Mouse (Mus musculus): ENCODE results near the gene Noct. TPM values are rescaled to one million over a fixed set of nuclear protein-coding genes. Genes with fewer than 3 reads are reported as not detected.

Gene Noct
- total and polyA plus RNA-seq, 3 experiments, result 17.8 to 26.7 TPM; not detected in 1

DNA sequence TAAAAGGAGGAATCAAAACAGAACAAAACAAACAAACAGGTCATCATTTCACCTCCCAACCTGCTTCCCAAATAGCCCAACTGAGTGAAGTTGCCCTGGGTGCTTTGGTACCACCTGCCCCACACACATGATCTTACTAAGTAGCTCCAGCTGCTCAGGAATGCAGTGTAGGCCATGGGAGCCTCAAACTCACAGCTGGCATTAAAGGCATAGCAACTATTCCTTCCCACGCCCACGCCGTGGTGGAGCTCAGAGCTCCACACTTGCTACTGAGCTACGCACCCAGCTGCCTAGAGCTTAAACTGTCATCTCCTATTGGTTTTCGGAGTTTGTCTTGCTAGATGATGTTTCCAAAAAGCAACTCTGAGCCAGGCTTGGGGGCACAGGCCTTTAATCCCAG is 5.0 kb upstream of the Noct start:
- H3K27ac ChIP-seq (ENCODE audit: control insufficient read depth, low read depth, low read length), result no peak overlapping the region

DNA sequence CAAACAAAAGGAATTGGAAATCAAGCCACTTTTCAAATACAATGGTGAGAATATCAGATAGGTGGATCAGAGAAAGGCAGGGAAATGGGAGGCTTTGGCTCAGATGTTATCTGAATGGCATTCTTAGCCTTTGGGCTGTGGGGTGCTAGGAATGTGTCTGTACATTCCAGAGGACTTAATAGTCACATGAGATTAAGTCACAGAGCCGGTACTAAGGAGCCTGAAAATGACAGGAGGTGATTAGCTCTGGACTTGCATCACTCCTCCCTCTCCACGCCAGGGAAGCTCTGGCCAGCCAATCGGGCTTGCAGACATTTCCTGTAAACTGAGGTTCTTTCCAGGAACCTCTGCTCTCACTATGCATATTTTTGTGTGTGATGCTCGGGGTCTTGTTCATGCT is 3.4 kb upstream of the Noct start:
- H3K9me3 ChIP-seq (replicated peaks; ENCODE audit: insufficient read depth, low read length), result no peaks in the 10 kb centered on the region
- H3K27ac ChIP-seq (ENCODE audit: control insufficient read depth, low read depth, low read length), result no peak overlapping the region
- H3K79me2 ChIP-seq (ENCODE audit: control insufficient read depth, insufficient read depth, low read length, poor library complexity), result peaks cover 10% of the 10 kb centered on the region
- TF ChIP-seq KAT2A (conservative IDR thresholded peaks at IDR 0.05; ENCODE audit: low read depth, low read length) (no peak), CHD1 (IDR thresholded peaks at IDR 0.05; ENCODE audit: low read depth, low read length) (no peak), E2F4 (IDR thresholded peaks at IDR 0.05; ENCODE audit: borderline replicate concordance, low read depth, low read length) (no peak), MAFK (IDR thresholded peaks at IDR 0.05; ENCODE audit: borderline replicate concordance, low read depth, low read length) (no peak), MYC (IDR thresholded peaks at IDR 0.05; ENCODE audit: low read depth, low read length) (no peak), ETS1 (IDR thresholded peaks at IDR 0.05; ENCODE audit: low read depth, low read length) (no peak), MYB (IDR thresholded peaks at IDR 0.05; ENCODE audit: low read depth, low read length) (no peak), BHLHE40 (IDR thresholded peaks at IDR 0.05; ENCODE audit: borderline replicate concordance, low read depth, low read length) (no peak), MEF2A (IDR thresholded peaks at IDR 0.05; ENCODE audit: extremely low read depth, insufficient replicate concordance, low read depth, low read length, poor library complexity, severe bottlenecking) (no peak), ZC3H11A (IDR thresholded peaks at IDR 0.05; ENCODE audit: low read depth, low read length) (no peak), POLR2AphosphoS5 (IDR thresholded peaks at IDR 0.05; ENCODE audit: borderline replicate concordance, low read depth, low read length) (no peak), ELF1 (IDR thresholded peaks at IDR 0.05; ENCODE audit: low read depth, low read length) (no peak), CTCF (IDR thresholded peaks at IDR 0.05 in 2 of 3, conservative IDR thresholded peaks at IDR 0.05 in 1 of 3; ENCODE audit: control insufficient read depth in 1 of 3, insufficient read depth in 1 of 3, low read depth in 2 of 3, low read length in 3 of 3, poor library complexity in 1 of 3, severe bottlenecking in 1 of 3) (no peak), ZKSCAN1 (IDR thresholded peaks at IDR 0.05; ENCODE audit: low read depth, low read length) (no peak), RCOR1 (IDR thresholded peaks at IDR 0.05; ENCODE audit: low read depth, low read length) (no peak), GATA1 (IDR thresholded peaks at IDR 0.05; ENCODE audit: low read depth, low read length) (no peak)
- H3K9ac ChIP-seq (ENCODE audit: control insufficient read depth, low read depth, low read length, poor library complexity, severe bottlenecking), result no peak overlapping the region
- H3K27me3 ChIP-seq (ENCODE audit: control insufficient read depth in 1 of 2, insufficient read depth in 2 of 2, low read length in 2 of 2), result no peaks in the 10 kb centered on the region
- H3K4me3 ChIP-seq (ENCODE audit: control insufficient read depth in 1 of 2, insufficient read depth in 1 of 2, low read depth in 2 of 2, low read length in 2 of 2), result no peak overlapping the region
- peaks cover 0 to 28% of the 10 kb centered on the region in 2 experiments; a peak in 2 of 4 replicates for H3K36me3 ChIP-seq (ENCODE audit: control insufficient read depth in 1 of 2, insufficient read depth in 2 of 2, low read length in 2 of 2)
- DNase-seq (ENCODE audit: low read depth, low spot score), result no peak
- peaks cover 9 to 22% of the 10 kb centered on the region in 2 experiments for H3K4me1 ChIP-seq (ENCODE audit: control insufficient read depth in 1 of 2, insufficient read depth in 2 of 2, low read length in 2 of 2)

More for the DNA sequence above, 5.0 kb upstream of the Noct start:
- Histone ChIP-seq H3K9me3 (replicated peaks; ENCODE audit: insufficient read depth, low read length) (no peaks in the 10 kb centered on the region), H3K27me3 (ENCODE audit: control insufficient read depth in 1 of 2, insufficient read depth in 2 of 2, low read length in 2 of 2) (no peaks in the 10 kb centered on the region), H3K36me3 (ENCODE audit: control insufficient read depth in 1 of 2, insufficient read depth in 2 of 2, low read length in 2 of 2) (peaks cover 0 to 40% of the 10 kb centered on the region in 2 experiments; a peak in 2 of 4 replicates), H3K4me3 (ENCODE audit: control insufficient read depth in 1 of 2, insufficient read depth in 1 of 2, low read depth in 2 of 2, low read length in 2 of 2) (no peak overlapping the region), H3K79me2 (ENCODE audit: control insufficient read depth, insufficient read depth, low read length, poor library complexity) (no peaks in the 10 kb centered on the region; the same call in 1 of the 2 replicates), H3K9ac (ENCODE audit: control insufficient read depth, low read depth, low read length, poor library complexity, severe bottlenecking) (no peak overlapping the region), H3K4me1 (ENCODE audit: control insufficient read depth in 1 of 2, insufficient read depth in 2 of 2, low read length in 2 of 2) (peaks cover 20 to 35% of the 10 kb centered on the region in 2 experiments)
- no peak for DNase-seq (ENCODE audit: low read depth, low spot score)
- no peak for TF ChIP-seq CHD1 (IDR thresholded peaks at IDR 0.05; ENCODE audit: low read depth, low read length)
- TF ChIP-seq KAT2A (conservative IDR thresholded peaks at IDR 0.05; ENCODE audit: low read depth, low read length), result no peak
- no peak for TF ChIP-seq NELFE (IDR thresholded peaks at IDR 0.05; ENCODE audit: low read depth, low read length)
- no peak for TF ChIP-seq NRF1 (IDR thresholded peaks at IDR 0.05; ENCODE audit: insufficient read depth, low read depth, low read length, poor library complexity, severe bottlenecking)
- no peak for TF ChIP-seq USF2 (IDR thresholded peaks at IDR 0.05; ENCODE audit: borderline replicate concordance in 1 of 2, insufficient read depth in 1 of 2, low read depth in 1 of 2, low read length in 2 of 2)
- TF ChIP-seq POLR2AphosphoS5 (IDR thresholded peaks at IDR 0.05; ENCODE audit: borderline replicate concordance, low read depth, low read length), result no peak
- no peak for TF ChIP-seq POLR2A (IDR thresholded peaks at IDR 0.05; ENCODE audit: control insufficient read depth in 1 of 2, insufficient read depth in 1 of 2, low read depth in 1 of 2, low read length in 2 of 2, poor library complexity in 1 of 2)
- no peak for TF ChIP-seq ZC3H11A (IDR thresholded peaks at IDR 0.05; ENCODE audit: low read depth, low read length)
- TF ChIP-seq SIN3A (IDR thresholded peaks at IDR 0.05; ENCODE audit: low read length), result no peak
- no peak for TF ChIP-seq CTCF (IDR thresholded peaks at IDR 0.05 in 2 of 3, conservative IDR thresholded peaks at IDR 0.05 in 1 of 3; ENCODE audit: control insufficient read depth in 1 of 3, insufficient read depth in 1 of 3, low read depth in 2 of 3, low read length in 3 of 3, poor library complexity in 1 of 3, severe bottlenecking in 1 of 3)
- TF ChIP-seq HCFC1 (IDR thresholded peaks at IDR 0.05; ENCODE audit: low read depth, low read length), result no peak
- TF ChIP-seq ZMIZ1 (IDR thresholded peaks at IDR 0.05; ENCODE audit: low read depth, low read length), result no peak
